Mouse (Mus musculus) inflammation-experienced regulatory T-cells, adult 6 months (primary cell): Measurements from ENCODE around the gene Cyp3a16. TPM values are rescaled to one million over a fixed set of nuclear protein-coding genes. Genes with fewer than 3 reads are reported as not detected.
"Not testable (repeated sequence)": the region's sequence is repeated elsewhere in the genome, so short reads cannot be mapped to it uniquely, and the experiment has no call there.

Source experiments
- ATAC-seq: one replicate; pipeline ENCODE4 v1.8.0; 2017
- polyA plus RNA-seq, 3 experiments: library from polyadenylated mRNA; unstranded; fragments of 100-300 nt; shearing (Covaris generic); gene quantifications; one replicate each; pipeline ENCODE4 v1.2.1; 2017

Cyp3a16 gene
- not detected for polyA plus RNA-seq

- not testable (repeated sequence) for ATAC-seq
Observed at GRCm38 (mm10) chr5:145469623-145470022, at the start of gene Cyp3a16. TSS of gene Cyp3a16 (minus strand) at chr5:145469723.

GRCm38 (mm10) chr5:145490300-145490699, 20.8 kb upstream of the Cyp3a16 start:
- ATAC-seq, result no peak

- no peak for ATAC-seq
Observed at GRCm38 (mm10) chr5:145464304-145465088, 5.0 kb downstream of the Cyp3a16 start.

GRCm38 (mm10) chr5:145462321-145462720, 7.2 kb downstream of the Cyp3a16 start:
- no peak for ATAC-seq

- no peak for ATAC-seq
Observed at GRCm38 (mm10) chr5:145454389-145454788, 15.1 kb downstream of the Cyp3a16 start.

GRCm38 (mm10) chr5:145433688-145434087, 35.8 kb downstream of the Cyp3a16 start:
- no peak for ATAC-seq

GRCm38 (mm10) chr5:145431004-145431403, 38.5 kb downstream of the Cyp3a16 start:
- ATAC-seq, result no peak

GRCm38 (mm10) chr5:145422287-145422686, 47.2 kb downstream of the Cyp3a16 start:
- ATAC-seq, result no peak

GRCm38 (mm10) chr5:145415416-145415815, 54.1 kb downstream of the Cyp3a16 start:
- ATAC-seq, result not testable (repeated sequence)

Other genes with a start within 250 kb of the Cyp3a16 start
- gene Zfp655, start 238.0 kb downstream of the Cyp3a16 start, polyA plus RNA-seq, result 10 to 100 TPM; 59.4 to 73.3 (median 59.6) TPM
- gene Zscan25, start 189.2 kb downstream of the Cyp3a16 start, polyA plus RNA-seq, result under 1 TPM; 0.44 to 0.53 (median 0.49) TPM
- not detected for gene Cyp3a57, start 124.4 kb downstream of the Cyp3a16 start, polyA plus RNA-seq
- gene Cyp3a41b, start 115.0 kb upstream of the Cyp3a16 start, polyA plus RNA-seq, result not detected